Mouse (Mus musculus) erythroblast, embryonic 14.5 days (primary cell): ENCODE data around the gene Gm8220.

Experiments used
- GATA1 ChIP-seq: IDR thresholded peaks from 2 replicates; pipeline ENCODE4 v1.6.1; 2012; ENCODE audit warnings: low read length, inconsistent platforms, mixed read lengths
- TAL1 ChIP-seq: IDR thresholded peaks from 3 replicates; pipeline ENCODE4 v1.6.1; 2012; ENCODE audit warnings: low read length, inconsistent platforms, mixed read lengths

DNA sequence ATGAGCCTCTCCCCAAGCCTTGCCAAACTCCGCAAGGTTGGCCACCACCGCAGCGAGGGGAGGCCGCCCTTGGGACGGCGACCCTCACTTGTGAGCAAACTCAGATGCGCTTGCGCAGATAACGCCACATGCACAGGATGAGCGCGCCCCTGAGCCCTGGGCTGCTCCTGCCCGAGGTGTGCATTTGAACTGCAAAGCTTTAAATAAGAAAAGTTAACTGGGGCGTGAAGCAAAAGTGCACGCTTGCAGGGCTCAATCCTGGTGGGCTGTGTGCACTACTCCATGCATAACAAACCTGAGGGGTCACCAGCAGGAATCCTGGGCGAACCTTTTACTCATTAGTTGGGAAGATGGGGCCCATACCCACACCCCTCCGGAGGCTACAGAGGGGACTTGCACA is 37.3 kb upstream of the Gm8220 start:
- TF ChIP-seq GATA1 (no peak), TAL1 (no peak)
